Mouse (Mus musculus) forelimb bud, embryonic 11.5 days (tissue): ENCODE data around the gene Tmem266.
A peak's percentile ranks its signal among the peaks of the same experiment; 100 is the strongest.

Experiments
- DNase-seq: peaks from one replicate; pipeline ENCODE4 v3.0.0-alpha.2; 2012; ENCODE audit warnings: low read depth, low spot score

The Tmem266 gene

GRCm38 (mm10) chr9:55329401-55329800, 2.7 kb downstream of the Tmem266 start:
- DNase-seq: no peak

- no peak for DNase-seq
These were observed 5.8 kb downstream of the Tmem266 start for GRCm38 (mm10) chr9:55332476-55332875.

GRCm38 (mm10) chr9:55332949-55333348, 6.2 kb downstream of the Tmem266 start:
- DNase-seq: no peak

- DNase-seq: no peak
These were observed 17.5 kb downstream of the Tmem266 start for GRCm38 (mm10) chr9:55344165-55344564.

- DNase-seq: no peak
These were observed 18.6 kb downstream of the Tmem266 start for GRCm38 (mm10) chr9:55345332-55345731.

GRCm38 (mm10) chr9:55348664-55349063, 22.0 kb downstream of the Tmem266 start:
- DNase-seq: no peak

- no peak for DNase-seq
These were observed 28.0 kb downstream of the Tmem266 start for GRCm38 (mm10) chr9:55354686-55355085.

GRCm38 (mm10) chr9:55355270-55355834, 28.6 kb downstream of the Tmem266 start:
- no peak for DNase-seq

- DNase-seq: no peak
These were observed 30.5 kb downstream of the Tmem266 start for GRCm38 (mm10) chr9:55357164-55357563.

- DNase-seq: no peak
These were observed 33.7 kb downstream of the Tmem266 start for GRCm38 (mm10) chr9:55360372-55360771.

GRCm38 (mm10) chr9:55360861-55361260, 34.1 kb downstream of the Tmem266 start:
- DNase-seq: no peak

- DNase-seq: no peak
These were observed 35.3 kb downstream of the Tmem266 start for GRCm38 (mm10) chr9:55361969-55362368.

- no peak for DNase-seq
These were observed 37.0 kb downstream of the Tmem266 start for GRCm38 (mm10) chr9:55363707-55364106.

GRCm38 (mm10) chr9:55368011-55368410, 41.3 kb downstream of the Tmem266 start:
- DNase-seq: no peak

- no peak for DNase-seq
These were observed 45.2 kb downstream of the Tmem266 start for GRCm38 (mm10) chr9:55371908-55372307.

GRCm38 (mm10) chr9:55377603-55378250, 51.0 kb downstream of the Tmem266 start:
- DNase-seq: no peak

GRCm38 (mm10) chr9:55381456-55381855, 54.7 kb downstream of the Tmem266 start:
- no peak for DNase-seq

GRCm38 (mm10) chr9:55382441-55382840, 55.7 kb downstream of the Tmem266 start:
- peak; percentile 43 for DNase-seq

GRCm38 (mm10) chr9:55386117-55386516, 59.4 kb downstream of the Tmem266 start:
- no peak for DNase-seq

- no peak for DNase-seq
These were observed 61.3 kb downstream of the Tmem266 start for GRCm38 (mm10) chr9:55387862-55388505.

- DNase-seq: peak; percentile 85
These were observed 65.4 kb downstream of the Tmem266 start for GRCm38 (mm10) chr9:55391909-55392658.

- DNase-seq: no peak
These were observed 68.9 kb downstream of the Tmem266 start for GRCm38 (mm10) chr9:55395650-55396049.
